Mouse (Mus musculus): ENCODE measurements around the gene Gm11444. TPM values are rescaled to one million over a fixed set of nuclear protein-coding genes. Genes with fewer than 3 reads are reported as not detected.

The Gm11444 gene
- polyA plus RNA-seq, 1 experiment from 2014 or later: not detected

GRCm38 (mm10) chr11:85837648-85838423 lies 12.3 kb downstream of the Gm11444 start:
- H3K9ac ChIP-seq (ENCODE audit: low read depth, low read length): peak overlapping the region; percentile 58
- H3K4me3 ChIP-seq (ENCODE audit: low read length): peak overlapping the region; percentile 42
- peak overlapping the region; percentile 55 for H3K4me2 ChIP-seq (ENCODE audit: low read depth, low read length)
- no peaks in the 10 kb centered on the region for H3K9me3 ChIP-seq (ENCODE audit: control insufficient read depth, low read length)
- no peak overlapping the region for H3K27ac ChIP-seq (ENCODE audit: low read length)
- 9% methylated on average over 65 of the region's 67 CpGs for WGBS
- peaks cover 77% of the 10 kb centered on the region for H3K27me3 ChIP-seq (replicated peaks; ENCODE audit: control insufficient read depth, insufficient read depth, low read length)
- peaks cover 23% of the 10 kb centered on the region for H3K4me1 ChIP-seq (ENCODE audit: control insufficient read depth, insufficient read depth, low read length)
- no peaks in the 10 kb centered on the region for H3K36me3 ChIP-seq (ENCODE audit: control insufficient read depth, insufficient read depth, low read length)
- no peak for ATAC-seq

- no peak for ATAC-seq
- no peaks in the 10 kb centered on the region for H3K9me3 ChIP-seq (ENCODE audit: control insufficient read depth, low read length)
- peaks cover 25% of the 10 kb centered on the region for H3K4me1 ChIP-seq (ENCODE audit: control insufficient read depth, insufficient read depth, low read length)
- H3K4me2 ChIP-seq (ENCODE audit: low read depth, low read length): peak overlapping the region; percentile 55
- H3K27ac ChIP-seq (ENCODE audit: low read length): peak overlapping the region; percentile 15; the same call in 1 of the 2 replicates
- 18% methylated on average over 18 of the region's 18 CpGs for WGBS
- peak overlapping the region; percentile 58 for H3K9ac ChIP-seq (ENCODE audit: low read depth, low read length)
- peak overlapping the region; percentile 42 for H3K4me3 ChIP-seq (ENCODE audit: low read length)
- H3K36me3 ChIP-seq (ENCODE audit: control insufficient read depth, insufficient read depth, low read length): no peaks in the 10 kb centered on the region
- H3K27me3 ChIP-seq (replicated peaks; ENCODE audit: control insufficient read depth, insufficient read depth, low read length): peaks cover 79% of the 10 kb centered on the region
These were observed 12.9 kb downstream of the Gm11444 start for GRCm38 (mm10) chr11:85837291-85837647.

GRCm38 (mm10) chr11:85836523-85837290 lies 13.4 kb downstream of the Gm11444 start:
- WGBS: 21% methylated on average over 32 of the region's 32 CpGs
- peak overlapping the region; percentile 15; the same call in 1 of the 2 replicates for H3K27ac ChIP-seq (ENCODE audit: low read length)
- no peaks in the 10 kb centered on the region for H3K36me3 ChIP-seq (ENCODE audit: control insufficient read depth, insufficient read depth, low read length)
- no peak for ATAC-seq
- peak overlapping the region; percentile 55 for H3K4me2 ChIP-seq (ENCODE audit: low read depth, low read length)
- no peaks in the 10 kb centered on the region for H3K9me3 ChIP-seq (ENCODE audit: control insufficient read depth, low read length)
- H3K4me3 ChIP-seq (ENCODE audit: low read length): peak overlapping the region; percentile 42
- peaks cover 82% of the 10 kb centered on the region for H3K27me3 ChIP-seq (replicated peaks; ENCODE audit: control insufficient read depth, insufficient read depth, low read length)
- H3K9ac ChIP-seq (ENCODE audit: low read depth, low read length): peak overlapping the region; percentile 58
- peaks cover 25% of the 10 kb centered on the region for H3K4me1 ChIP-seq (ENCODE audit: control insufficient read depth, insufficient read depth, low read length)

GRCm38 (mm10) chr11:85835753-85836522 lies 14.2 kb downstream of the Gm11444 start:
- Histone ChIP-seq H3K9ac (ENCODE audit: low read depth, low read length) (peak overlapping the region; percentile 76), H3K4me3 (ENCODE audit: low read length) (peak overlapping the region; percentile 42), H3K27ac (ENCODE audit: low read length) (no peak overlapping the region), H3K9me3 (ENCODE audit: control insufficient read depth, low read length) (no peaks in the 10 kb centered on the region), H3K36me3 (ENCODE audit: control insufficient read depth, insufficient read depth, low read length) (no peaks in the 10 kb centered on the region), H3K27me3 (replicated peaks; ENCODE audit: control insufficient read depth, insufficient read depth, low read length) (peaks cover 83% of the 10 kb centered on the region), H3K4me2 (ENCODE audit: low read depth, low read length) (peak overlapping the region; percentile 55), H3K4me1 (ENCODE audit: control insufficient read depth, insufficient read depth, low read length) (peaks cover 24% of the 10 kb centered on the region)
- 39% methylated on average over 16 of the region's 16 CpGs for WGBS
- no peak for ATAC-seq

- Histone ChIP-seq H3K4me2 (ENCODE audit: low read depth, low read length) (peak overlapping the region; percentile 55), H3K27ac (ENCODE audit: low read length) (no peak overlapping the region; the same call in 1 of the 2 replicates), H3K4me1 (ENCODE audit: control insufficient read depth, insufficient read depth, low read length) (peaks cover 21% of the 10 kb centered on the region), H3K36me3 (ENCODE audit: control insufficient read depth, insufficient read depth, low read length) (no peaks in the 10 kb centered on the region), H3K9me3 (ENCODE audit: control insufficient read depth, low read length) (no peaks in the 10 kb centered on the region), H3K27me3 (replicated peaks; ENCODE audit: control insufficient read depth, insufficient read depth, low read length) (peaks cover 82% of the 10 kb centered on the region), H3K4me3 (ENCODE audit: low read length) (peak overlapping the region; percentile 61), H3K9ac (ENCODE audit: low read depth, low read length) (peak overlapping the region; percentile 76)
- ATAC-seq: no peak
- 40% methylated on average over 9 of the region's 9 CpGs for WGBS
These were observed 15.0 kb downstream of the Gm11444 start for GRCm38 (mm10) chr11:85835001-85835752.

GRCm38 (mm10) chr11:85834386-85834931 lies 15.7 kb downstream of the Gm11444 start:
- peaks cover 26% of the 10 kb centered on the region for H3K4me1 ChIP-seq (ENCODE audit: control insufficient read depth, insufficient read depth, low read length)
- no peaks in the 10 kb centered on the region for H3K9me3 ChIP-seq (ENCODE audit: control insufficient read depth, low read length)
- H3K36me3 ChIP-seq (ENCODE audit: control insufficient read depth, insufficient read depth, low read length): no peaks in the 10 kb centered on the region
- H3K27me3 ChIP-seq (replicated peaks; ENCODE audit: control insufficient read depth, insufficient read depth, low read length): peaks cover 81% of the 10 kb centered on the region
- no peak for ATAC-seq
- peak overlapping the region; percentile 55 for H3K4me2 ChIP-seq (ENCODE audit: low read depth, low read length)
- peak overlapping the region; percentile 61 for H3K4me3 ChIP-seq (ENCODE audit: low read length)
- WGBS: 32% methylated on average over 17 of the region's 17 CpGs
- peak overlapping the region; percentile 76 for H3K9ac ChIP-seq (ENCODE audit: low read depth, low read length)
- H3K27ac ChIP-seq (ENCODE audit: low read length): no peak overlapping the region

GRCm38 (mm10) chr11:85833761-85834385 lies 16.3 kb downstream of the Gm11444 start:
- ATAC-seq: no peak
- peak overlapping the region; percentile 98 for H3K4me2 ChIP-seq (ENCODE audit: low read depth, low read length)
- H3K9ac ChIP-seq (ENCODE audit: low read depth, low read length): peak overlapping the region; percentile 76
- WGBS: 27% methylated on average over 11 of the region's 11 CpGs
- no peaks in the 10 kb centered on the region for H3K9me3 ChIP-seq (ENCODE audit: control insufficient read depth, low read length)
- no peaks in the 10 kb centered on the region for H3K36me3 ChIP-seq (ENCODE audit: control insufficient read depth, insufficient read depth, low read length)
- H3K27ac ChIP-seq (ENCODE audit: low read length): peak overlapping the region; percentile 79
- H3K27me3 ChIP-seq (replicated peaks; ENCODE audit: control insufficient read depth, insufficient read depth, low read length): peaks cover 81% of the 10 kb centered on the region
- peak overlapping the region; percentile 61 for H3K4me3 ChIP-seq (ENCODE audit: low read length)
- H3K4me1 ChIP-seq (ENCODE audit: control insufficient read depth, insufficient read depth, low read length): peaks cover 29% of the 10 kb centered on the region

GRCm38 (mm10) chr11:85833081-85833521 lies 17.0 kb downstream of the Gm11444 start:
- peak overlapping the region; percentile 79 for H3K27ac ChIP-seq (ENCODE audit: low read length)
- H3K4me2 ChIP-seq (ENCODE audit: low read depth, low read length): peak overlapping the region; percentile 98
- H3K4me3 ChIP-seq (ENCODE audit: low read length): peak overlapping the region; percentile 61
- H3K27me3 ChIP-seq (replicated peaks; ENCODE audit: control insufficient read depth, insufficient read depth, low read length): peaks cover 79% of the 10 kb centered on the region
- no peaks in the 10 kb centered on the region for H3K36me3 ChIP-seq (ENCODE audit: control insufficient read depth, insufficient read depth, low read length)
- no peaks in the 10 kb centered on the region for H3K9me3 ChIP-seq (ENCODE audit: control insufficient read depth, low read length)
- H3K9ac ChIP-seq (ENCODE audit: low read depth, low read length): peak overlapping the region; percentile 76
- H3K4me1 ChIP-seq (ENCODE audit: control insufficient read depth, insufficient read depth, low read length): peaks cover 29% of the 10 kb centered on the region
- WGBS: under 1% methylated on average over 42 of the region's 54 CpGs
- ATAC-seq: peak; percentile 4; the same call in 1 of the 2 replicates

Measured in intestine, embryonic 16.5 days (tissue).